Mouse (Mus musculus): ENCODE results near the gene Pkd1.

Pkd1 gene

DNA sequence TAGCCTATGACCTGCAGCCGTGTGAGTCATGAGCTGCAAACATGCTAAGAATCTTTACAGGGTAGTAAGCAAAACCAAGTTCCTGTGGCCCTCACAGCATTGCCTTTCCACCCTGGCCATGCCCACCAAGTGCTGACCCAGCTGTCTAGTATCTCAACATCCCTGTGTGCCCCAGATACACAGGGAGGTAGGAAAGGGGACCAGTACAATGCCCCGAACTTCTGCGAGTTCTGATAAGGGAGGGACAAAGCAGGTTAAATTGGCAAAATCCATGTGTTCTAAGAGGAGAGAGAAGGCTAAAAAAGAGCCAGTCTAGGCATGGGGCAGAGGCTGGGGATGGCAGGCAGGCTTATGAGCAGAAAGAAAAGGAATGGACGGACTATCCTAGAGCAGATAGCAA, 58.7 kb downstream of the Pkd1 start:
- no peak for DNase-seq (ENCODE audit: low read depth, low spot score)

DNA sequence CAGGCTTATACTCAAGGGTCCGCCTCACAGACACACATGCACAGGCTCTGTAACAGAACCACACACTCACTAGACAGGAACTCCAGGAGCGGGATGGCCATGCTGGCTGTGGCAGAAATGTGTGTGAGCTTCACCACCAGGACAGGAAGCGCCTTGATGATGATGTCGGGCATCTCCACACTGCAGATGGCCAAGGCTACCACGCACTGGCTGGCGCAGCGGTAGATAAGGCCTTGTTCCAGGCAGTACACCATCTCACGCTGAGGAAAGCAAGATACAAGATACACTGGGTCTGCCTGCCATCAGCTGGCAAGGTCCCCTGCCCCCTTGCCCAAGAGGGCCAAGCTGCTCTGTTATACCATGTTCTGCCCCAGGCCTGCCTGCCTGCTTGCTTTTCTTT, 59.2 kb downstream of the Pkd1 start:
- DNase-seq (ENCODE audit: low read depth, low spot score) = no peak

DNA sequence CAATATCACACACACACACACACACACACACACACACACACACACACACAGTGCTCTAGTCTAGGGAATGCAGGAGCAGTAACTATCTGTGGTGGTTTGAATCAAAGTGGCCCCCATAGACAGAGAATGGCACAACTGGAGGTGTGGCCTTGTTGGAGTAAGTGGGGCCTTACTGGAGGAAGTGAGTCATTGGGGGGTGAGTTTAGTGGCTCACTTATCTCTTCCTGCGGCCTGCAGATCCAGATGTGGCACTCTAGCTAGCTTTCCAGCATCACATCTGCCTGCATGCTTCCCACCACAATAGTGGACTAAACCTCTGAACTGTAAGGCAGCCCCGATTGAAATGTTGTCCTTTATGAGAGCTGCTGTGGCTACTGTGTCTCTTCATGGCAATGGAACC, 61.1 kb downstream of the Pkd1 start:
- DNase-seq (ENCODE audit: low read depth, low spot score) = no peak

DNA sequence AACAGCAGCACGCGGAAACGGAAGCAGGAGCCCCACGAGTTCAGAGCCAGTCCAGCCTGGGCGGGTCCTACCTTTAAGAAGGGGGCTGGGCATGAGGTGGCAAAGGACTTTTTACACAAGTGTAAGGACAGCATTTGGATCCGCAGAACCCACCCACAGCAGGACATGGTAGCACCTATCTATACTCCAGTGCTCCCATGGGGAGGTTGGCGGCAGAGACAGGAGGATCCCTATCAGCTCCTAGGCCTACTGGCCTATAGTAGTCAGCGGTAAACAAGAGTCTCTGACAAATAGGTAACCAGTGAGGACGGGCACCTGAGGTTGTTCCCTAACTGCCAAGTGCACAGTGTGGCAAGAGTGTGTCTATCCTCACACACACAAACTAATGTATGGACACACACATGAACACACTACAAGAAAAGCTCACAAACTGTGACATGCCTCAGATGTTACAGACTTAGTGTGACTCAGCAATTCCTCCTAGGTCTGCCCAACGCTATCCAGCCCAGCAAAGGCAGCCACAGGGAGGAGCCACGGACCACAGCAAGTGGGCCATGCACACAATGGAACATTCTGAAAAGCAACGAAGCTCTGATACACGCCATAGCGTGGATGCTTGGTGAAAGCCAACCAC, 68.0 kb downstream of the Pkd1 start:
- no peak for DNase-seq (ENCODE audit: low read depth, low spot score)

DNA sequence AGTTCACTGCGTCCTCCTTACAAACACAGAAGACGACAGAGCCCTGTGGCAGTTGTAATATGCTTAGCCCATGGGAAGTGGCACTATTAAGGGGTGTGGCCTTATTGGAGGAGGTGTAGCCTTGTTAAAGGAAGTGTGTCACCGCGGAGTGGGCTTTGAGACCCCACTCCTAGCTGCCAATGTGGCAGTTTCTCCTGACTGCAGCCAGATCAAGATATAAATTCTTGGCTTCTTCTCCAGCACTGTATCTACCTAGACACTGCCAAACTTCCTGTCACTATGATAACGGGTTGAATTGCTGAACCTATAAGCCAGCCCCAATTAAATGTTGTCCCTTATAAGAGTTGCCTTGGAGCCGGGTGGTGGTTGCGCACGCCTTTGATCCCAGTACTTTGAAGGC, 75.8 kb downstream of the Pkd1 start:
- no peak for DNase-seq (ENCODE audit: low read depth, low spot score)

DNA sequence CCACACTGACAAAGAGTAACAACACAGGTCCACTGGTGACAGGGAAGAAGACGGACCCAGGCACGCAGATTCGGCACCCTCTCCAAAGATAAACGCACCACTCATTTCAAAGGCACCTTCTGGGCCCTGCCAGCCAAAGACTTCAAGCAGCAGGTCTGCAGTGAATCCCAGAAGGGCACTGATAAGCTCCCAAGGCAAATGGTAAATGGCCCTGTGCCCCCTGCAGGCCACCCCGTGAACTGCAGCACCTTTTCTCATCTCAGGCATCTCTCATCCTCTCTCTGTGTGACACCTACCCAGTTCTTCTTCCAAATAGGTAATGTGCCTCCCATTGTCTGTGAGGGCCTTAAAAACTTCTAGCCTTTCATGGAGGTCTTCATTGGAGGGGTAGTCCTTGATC, 79.0 kb downstream of the Pkd1 start:
- DNase-seq (ENCODE audit: low read depth, low spot score) = peak; percentile 70

DNA sequence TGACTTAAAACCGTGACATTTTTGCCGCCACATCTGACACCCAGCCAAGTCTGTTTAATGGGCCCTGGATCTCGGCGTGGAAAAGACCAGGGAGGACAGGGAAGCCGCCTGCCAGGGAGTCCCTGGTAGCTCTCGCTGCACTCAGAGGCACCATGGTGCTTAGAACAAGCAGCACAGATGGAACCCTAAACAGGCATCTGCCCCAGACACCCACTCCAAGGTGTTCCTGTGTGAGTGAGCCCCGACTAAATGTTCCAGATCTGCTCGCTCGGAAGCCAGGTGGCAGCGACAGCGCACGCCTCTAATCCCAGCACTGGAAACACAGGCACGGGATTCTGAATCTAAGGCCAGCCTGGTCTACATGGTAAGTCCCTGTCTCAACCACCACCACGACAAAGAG, 80.4 kb downstream of the Pkd1 start:
- no peak for DNase-seq (ENCODE audit: low read depth, low spot score)

DNA sequence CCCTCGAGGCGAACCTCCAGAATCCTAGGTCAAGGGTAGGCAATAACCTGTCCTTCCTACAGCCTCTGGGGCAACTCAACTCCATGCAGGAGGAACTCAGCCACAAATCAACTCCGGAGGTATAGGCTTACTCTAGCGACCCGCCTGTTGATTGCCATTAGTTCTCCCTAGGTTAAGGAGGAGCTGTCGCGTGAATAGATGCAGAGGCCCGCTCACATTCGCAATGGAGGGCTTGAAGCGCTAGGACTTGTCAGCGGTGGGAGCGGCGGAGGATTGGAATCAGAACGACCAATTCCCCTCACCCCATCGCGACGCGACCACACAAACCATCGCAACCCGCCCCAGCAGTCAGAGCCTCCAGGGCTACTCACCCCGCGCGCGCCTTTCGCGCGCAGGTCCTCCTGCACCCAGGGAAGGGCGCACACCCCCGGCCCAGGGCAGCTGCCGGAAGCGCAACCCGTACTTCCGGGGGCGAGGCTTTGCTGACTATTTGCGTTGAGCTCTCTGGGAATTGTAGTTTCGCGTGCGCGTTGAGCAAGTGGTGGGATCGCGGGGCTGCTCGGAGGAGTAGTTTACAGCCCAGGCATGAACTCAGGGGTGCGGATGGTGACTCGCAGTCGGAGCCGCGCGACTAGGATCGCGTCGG, 82.7 kb downstream of the Pkd1 start, which contains the start of the genes Tsc2 and Nthl1:
Tsc2 (minus strand) TSS at position 464 of the 646 bp plus-strand sequence.
Nthl1 (plus strand) TSS at position 514 of the 646 bp plus-strand sequence.
- peak; percentile 91 for DNase-seq (ENCODE audit: low read depth, low spot score)

DNA sequence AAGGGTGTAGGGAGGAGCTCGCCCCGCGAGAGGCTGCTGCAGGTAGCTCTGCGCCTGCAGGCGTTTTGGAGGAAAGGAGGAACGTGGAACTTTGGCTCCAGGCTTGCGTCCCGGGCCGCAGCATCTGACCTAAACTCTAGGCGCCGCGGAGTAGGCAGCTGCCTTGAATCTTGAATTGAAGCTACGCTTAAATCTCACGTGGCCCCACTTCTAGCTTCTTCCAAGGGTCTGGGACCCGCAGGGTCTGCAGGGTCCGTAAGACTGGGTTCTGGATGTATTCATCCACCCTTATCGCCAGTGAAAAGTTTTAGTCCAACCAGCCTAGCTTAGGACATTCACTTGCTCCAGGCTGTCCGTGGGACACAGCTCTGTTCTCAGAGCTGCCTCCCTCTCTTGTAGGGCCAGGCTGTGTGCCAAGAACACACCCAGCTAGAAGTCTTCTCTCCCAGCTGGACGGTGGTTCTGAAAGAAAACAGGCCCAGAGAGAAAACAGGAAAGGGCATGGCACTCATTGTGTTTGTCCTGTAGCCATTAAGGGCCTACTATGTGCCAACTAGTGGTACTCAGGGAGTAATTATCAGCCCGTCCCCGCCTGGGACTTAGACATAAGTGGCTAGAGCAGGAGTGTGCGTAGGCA, 83.3 kb downstream of the Pkd1 start:
- no peak for DNase-seq (ENCODE audit: low read depth, low spot score)

GRCm38 (mm10) chr17:24633831-24634230, 84.2 kb downstream of the Pkd1 start:
- no peak for DNase-seq (ENCODE audit: low read depth, low spot score)

GRCm38 (mm10) chr17:24635024-24635423, 85.4 kb downstream of the Pkd1 start:
- no peak for DNase-seq (ENCODE audit: low read depth, low spot score)

DNA sequence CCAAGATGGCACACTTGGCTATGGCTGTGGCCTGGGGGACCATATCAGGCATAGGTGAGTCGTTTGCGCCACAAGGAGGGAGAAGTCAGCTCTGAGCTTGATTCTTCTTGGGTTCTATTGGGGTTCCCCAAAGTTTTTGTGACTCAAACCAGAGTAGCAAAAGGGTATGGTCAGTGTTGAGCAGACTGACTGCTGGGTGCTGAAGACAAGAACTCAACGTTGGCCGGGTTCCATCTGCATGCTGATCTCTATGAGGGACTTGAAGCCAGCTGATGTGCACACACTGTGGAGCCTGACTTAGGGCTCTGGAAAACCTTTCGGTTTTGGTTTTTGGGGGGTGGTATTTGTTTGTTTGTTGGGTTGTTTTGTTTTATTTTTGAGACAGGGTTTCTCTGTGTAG, 86.1 kb downstream of the Pkd1 start:
- DNase-seq (ENCODE audit: low read depth, low spot score) = peak; percentile 27

- DNase-seq (ENCODE audit: low read depth, low spot score) = no peak
Measured at GRCm38 (mm10) chr17:24636781-24637481, 87.3 kb downstream of the Pkd1 start.

GRCm38 (mm10) chr17:24638214-24638613, 88.6 kb downstream of the Pkd1 start:
- no peak for DNase-seq (ENCODE audit: low read depth, low spot score)

DNA sequence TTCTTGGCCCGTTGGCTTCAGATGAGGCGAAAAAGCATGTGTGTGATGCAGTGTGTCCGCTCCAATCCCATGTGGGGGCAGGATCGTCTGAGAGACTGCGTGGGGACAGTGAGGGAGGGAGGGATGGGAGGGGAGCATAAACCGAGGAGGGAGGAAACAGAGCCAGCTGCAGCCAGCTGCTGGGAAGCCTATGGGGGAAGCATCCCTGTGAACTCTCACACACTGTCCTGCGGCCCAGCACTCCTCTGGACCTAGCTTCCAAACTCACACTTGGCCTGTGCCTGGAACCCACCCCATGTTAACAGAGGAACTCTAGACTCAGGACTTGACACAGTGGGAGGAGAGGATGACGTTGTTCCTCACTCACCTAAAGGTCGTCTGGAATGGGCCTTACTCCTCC, 89.2 kb downstream of the Pkd1 start:
- DNase-seq (ENCODE audit: low read depth, low spot score) = no peak

DNA sequence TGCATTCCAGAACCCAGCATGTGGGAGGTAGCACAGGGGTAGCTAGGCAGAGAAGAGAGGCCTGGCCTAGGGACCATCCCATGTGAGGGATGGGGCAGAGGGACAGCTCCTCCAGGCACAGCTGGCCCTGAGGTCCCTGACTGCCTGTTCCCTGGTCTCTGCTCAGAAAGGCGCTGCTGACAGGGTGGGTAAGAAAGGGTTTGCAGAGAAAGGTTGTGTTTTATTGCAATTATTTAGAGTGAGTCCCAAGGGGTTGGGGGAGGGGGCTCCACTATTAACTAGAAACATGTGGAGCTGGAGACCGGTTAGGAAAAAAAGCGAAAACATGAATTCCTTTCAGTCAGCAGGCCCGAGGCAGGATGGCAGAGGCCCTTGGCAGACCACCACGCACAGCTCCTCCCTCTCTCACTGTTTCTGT, 89.9 kb downstream of the Pkd1 start:
- DNase-seq (ENCODE audit: low read depth, low spot score) = no peak

- DNase-seq (ENCODE audit: low read depth, low spot score) = no peak
Measured at GRCm38 (mm10) chr17:24640119-24640518, 90.5 kb downstream of the Pkd1 start.

- DNase-seq (ENCODE audit: low read depth, low spot score) = no peak
Measured at GRCm38 (mm10) chr17:24640581-24640980, 90.9 kb downstream of the Pkd1 start.

DNA sequence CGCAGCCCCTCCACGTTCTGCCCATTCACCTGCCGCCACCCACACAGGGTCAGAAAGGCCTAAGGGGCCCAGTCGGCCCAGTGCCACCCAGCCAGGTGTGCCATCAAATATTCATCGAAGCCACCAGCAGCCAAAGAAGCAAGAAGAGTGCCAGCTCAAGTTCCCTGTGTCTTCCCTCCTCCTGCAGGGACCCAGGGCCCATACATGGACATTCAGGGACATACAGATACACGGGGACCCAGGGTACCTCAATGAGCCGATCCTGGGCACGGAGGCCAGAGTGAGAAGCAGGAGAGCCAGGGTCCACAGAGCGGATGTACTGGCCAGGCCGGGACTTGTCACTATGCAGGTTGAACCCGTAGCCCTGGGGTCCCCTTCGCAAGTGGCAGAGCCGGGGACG, 92.3 kb downstream of the Pkd1 start:
- DNase-seq (ENCODE audit: low read depth, low spot score) = no peak

GRCm38 (mm10) chr17:24642791-24643343, 93.2 kb downstream of the Pkd1 start:
- no peak for DNase-seq (ENCODE audit: low read depth, low spot score)

- no peak for DNase-seq (ENCODE audit: low read depth, low spot score)
Measured at GRCm38 (mm10) chr17:24644030-24644715, 94.5 kb downstream of the Pkd1 start.

All from A20 (cell line).